Mouse (Mus musculus) small intestine, adult 2 months (tissue): ENCODE data around the gene Slc8a1. TPM values are rescaled to one million over a fixed set of nuclear protein-coding genes. Genes with fewer than 3 reads are reported as not detected.

Experiments used
- H3K27ac ChIP-seq: fragments of 200-500 bp; 2 replicates; pipeline ENCODE4 v1.5.1; 2012; ENCODE audit warnings: low read depth, low read length, control low read depth, inconsistent platforms; ENCODE audit not compliant: insufficient read depth
- H3K27me3 ChIP-seq: fragments of 200-500 bp; 2 replicates; pipeline ENCODE4 v1.6.1; 2012; ENCODE audit warnings: mild to moderate bottlenecking, moderate library complexity, low read length, inconsistent platforms; ENCODE audit not compliant: control insufficient read depth, insufficient read depth
- H3K36me3 ChIP-seq: fragments of 200-500 bp; 2 replicates; pipeline ENCODE4 v1.6.1; 2012; ENCODE audit warnings: mild to moderate bottlenecking, low read length, control low read depth, inconsistent platforms; ENCODE audit not compliant: control insufficient read depth, insufficient read depth
- H3K4me1 ChIP-seq: fragments of 200-500 bp; 2 replicates; pipeline ENCODE4 v1.6.1; 2012; ENCODE audit warnings: low read length, inconsistent platforms, mixed read lengths; ENCODE audit not compliant: control insufficient read depth, insufficient read depth, insufficient read length
- H3K4me3 ChIP-seq: fragments of 200-500 bp; 2 replicates; pipeline ENCODE4 v1.5.1; 2012; ENCODE audit warnings: low read depth, mild to moderate bottlenecking, control low read depth, inconsistent platforms, low read length, moderate library complexity
- CTCF ChIP-seq: fragments of 200-500 bp; IDR thresholded peaks from 2 replicates; pipeline ENCODE4 v1.5.1; 2012; ENCODE audit warnings: low read depth, mild to moderate bottlenecking, control low read depth, inconsistent platforms, low read length, moderate library complexity, mixed read lengths; ENCODE audit not compliant: insufficient replicate concordance, insufficient read length; ENCODE audit errors: extremely low read depth
- POLR2A ChIP-seq: fragments of 200-500 bp; IDR thresholded peaks from 2 replicates; pipeline ENCODE4 v1.6.1; 2012; ENCODE audit warnings: low read depth, mild to moderate bottlenecking, control low read depth, inconsistent platforms, low read length, moderate library complexity
- WGBS: fragments of 180-500 bp; shearing (Covaris S2); methylation state at CpG from one replicate; pipeline ENCODE4 v1.1.7; 2018; 5-methylcytosine and 5-hydroxymethylcytosine counted together
- polyA plus RNA-seq: library from polyadenylated mRNA; depleted of rRNA; stranded (reverse); fragments of >200 nt; gene quantifications from 2 replicates; pipeline ENCODE4 v1.2.3, GENCODE M21; 2012

The Slc8a1 gene
- polyA plus RNA-seq, 1 experiment, result 1.0 TPM

DNA sequence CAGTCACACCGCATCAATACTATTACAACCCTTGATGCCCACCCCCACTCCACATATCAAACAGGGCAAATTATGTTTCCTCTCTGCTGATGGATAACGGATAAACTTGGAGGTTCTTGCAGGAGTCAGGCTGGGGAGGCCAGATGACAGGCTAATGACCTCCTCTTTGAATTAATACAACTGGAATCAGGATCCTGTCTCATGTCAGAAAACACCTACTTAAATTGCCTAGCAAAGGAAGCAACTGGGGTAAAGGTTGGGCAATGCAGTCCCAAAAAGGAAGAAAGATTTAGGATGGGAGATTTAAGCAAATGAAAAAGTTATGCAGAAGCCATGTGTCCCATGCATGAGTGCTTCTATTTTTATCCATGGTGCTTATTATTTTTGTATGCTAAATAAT is 83.6 kb downstream of the Slc8a1 start:
- WGBS, result 90% methylated on average over 2 of the region's 2 CpGs
- Histone ChIP-seq H3K27me3 (no peaks in the 10 kb centered on the region), H3K27ac (no peak overlapping the region), H3K4me3 (no peak overlapping the region), H3K4me1 (no peaks in the 10 kb centered on the region), H3K36me3 (no peaks in the 10 kb centered on the region)
- TF ChIP-seq CTCF (no peak), POLR2A (no peak)

DNA sequence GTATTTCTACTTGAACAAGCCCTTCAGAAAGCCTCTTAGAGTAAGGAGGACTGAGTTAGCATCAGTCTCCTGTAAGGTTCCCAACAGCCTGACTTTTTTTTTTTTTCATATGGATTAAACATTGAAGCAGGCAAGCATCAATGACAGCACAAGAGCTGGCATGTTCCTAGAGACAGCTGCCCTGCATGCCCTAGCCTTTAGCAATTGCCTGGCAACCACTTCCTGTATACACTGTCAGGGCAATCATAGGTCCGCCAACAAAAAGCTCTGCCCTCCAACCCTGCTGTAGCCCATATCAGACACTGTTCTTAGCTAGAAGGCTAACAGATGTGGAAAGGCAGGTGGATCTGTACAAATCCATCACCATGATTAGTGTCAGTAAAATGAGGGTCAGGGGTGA is 85.2 kb downstream of the Slc8a1 start:
- Histone ChIP-seq H3K36me3 (no peaks in the 10 kb centered on the region), H3K27me3 (no peaks in the 10 kb centered on the region), H3K4me1 (no peaks in the 10 kb centered on the region), H3K27ac (no peak overlapping the region), H3K4me3 (no peak overlapping the region)
- TF ChIP-seq POLR2A (no peak), CTCF (no peak)
- WGBS, result 38% methylated on average over 1 of the region's 1 CpGs

DNA sequence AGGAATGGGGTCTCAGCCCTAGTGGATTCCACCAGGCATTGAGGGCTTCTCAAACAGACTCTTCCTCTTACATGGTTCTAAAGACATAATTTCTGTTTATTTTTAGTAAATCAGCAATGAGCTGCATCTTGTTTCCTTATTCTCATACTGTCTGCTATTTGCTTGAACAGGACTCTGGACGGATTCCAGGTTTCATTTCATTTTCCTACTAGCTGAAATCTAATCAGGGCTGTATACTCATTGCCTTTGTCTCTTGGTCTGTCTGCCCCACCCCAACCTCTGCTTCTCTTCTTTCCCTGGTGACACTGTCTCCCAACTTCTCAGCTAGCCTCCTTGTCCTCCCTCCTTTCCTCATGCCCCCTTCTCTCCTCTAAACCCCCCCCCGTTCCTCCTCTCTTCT is 101.4 kb downstream of the Slc8a1 start:
- 50% methylated on average over 2 of the region's 2 CpGs for WGBS
- no peak overlapping the region for H3K4me3 ChIP-seq

DNA sequence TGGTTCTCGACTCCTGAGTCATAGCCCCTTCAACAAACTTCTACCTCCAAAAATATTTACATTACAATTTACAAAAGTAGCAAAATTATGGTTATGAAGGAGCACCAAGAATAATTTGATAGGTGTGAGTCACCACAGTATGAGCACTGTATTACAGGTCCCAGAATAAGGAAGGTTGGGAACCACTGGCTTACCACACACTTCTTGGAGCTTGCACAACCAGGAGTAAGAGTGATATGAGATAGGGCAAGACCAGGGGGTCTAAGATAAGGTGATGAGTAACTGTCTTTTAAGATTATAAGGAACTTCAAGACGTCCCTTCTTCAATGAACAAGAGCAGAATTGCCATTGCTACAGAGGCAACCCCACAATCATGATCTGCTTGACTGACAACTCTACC is 107.7 kb downstream of the Slc8a1 start:
- H3K27ac ChIP-seq, result no peak overlapping the region
- TF ChIP-seq POLR2A (no peak), CTCF (no peak)
- H3K27me3 ChIP-seq, result no peaks in the 10 kb centered on the region
- no peaks in the 10 kb centered on the region for H3K36me3 ChIP-seq
- no peak overlapping the region for H3K4me3 ChIP-seq
- WGBS, result 56% methylated on average over 2 of the region's 2 CpGs
- H3K4me1 ChIP-seq, result no peaks in the 10 kb centered on the region

More for the DNA sequence above, 101.4 kb downstream of the Slc8a1 start:
- Histone ChIP-seq H3K4me1 (no peaks in the 10 kb centered on the region), H3K27ac (no peak overlapping the region), H3K36me3 (no peaks in the 10 kb centered on the region), H3K27me3 (no peaks in the 10 kb centered on the region)
- TF ChIP-seq CTCF (no peak), POLR2A (no peak)

DNA sequence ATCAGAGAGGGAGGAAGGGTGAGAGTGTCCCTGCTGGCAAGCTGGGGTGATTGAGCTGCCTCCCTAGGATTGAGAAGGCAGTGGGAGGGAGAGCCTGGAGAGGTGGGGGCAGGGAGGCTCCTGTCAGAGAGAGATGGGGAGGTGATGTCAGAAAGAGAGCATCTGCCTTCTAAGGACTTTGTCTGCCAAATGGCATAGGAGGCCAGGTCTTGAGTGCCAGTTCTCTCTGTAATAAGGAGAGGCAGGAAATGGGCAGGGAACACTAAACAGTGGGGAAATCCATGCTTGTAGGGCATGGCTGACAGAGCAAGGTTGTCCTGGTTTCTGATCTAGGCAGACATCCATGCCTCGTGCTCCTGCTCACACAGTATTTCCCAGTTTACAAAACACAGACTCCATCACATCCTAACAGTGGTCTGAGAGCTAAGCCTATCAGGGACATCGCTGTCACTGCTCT is 117.0 kb downstream of the Slc8a1 start:
- Histone ChIP-seq H3K27ac (no peak overlapping the region), H3K4me3 (no peak overlapping the region), H3K36me3 (no peaks in the 10 kb centered on the region), H3K27me3 (no peaks in the 10 kb centered on the region), H3K4me1 (no peaks in the 10 kb centered on the region)
- no peak for TF ChIP-seq POLR2A
- TF ChIP-seq CTCF, result no peak
- WGBS, result 67% methylated on average over 2 of the region's 2 CpGs

DNA sequence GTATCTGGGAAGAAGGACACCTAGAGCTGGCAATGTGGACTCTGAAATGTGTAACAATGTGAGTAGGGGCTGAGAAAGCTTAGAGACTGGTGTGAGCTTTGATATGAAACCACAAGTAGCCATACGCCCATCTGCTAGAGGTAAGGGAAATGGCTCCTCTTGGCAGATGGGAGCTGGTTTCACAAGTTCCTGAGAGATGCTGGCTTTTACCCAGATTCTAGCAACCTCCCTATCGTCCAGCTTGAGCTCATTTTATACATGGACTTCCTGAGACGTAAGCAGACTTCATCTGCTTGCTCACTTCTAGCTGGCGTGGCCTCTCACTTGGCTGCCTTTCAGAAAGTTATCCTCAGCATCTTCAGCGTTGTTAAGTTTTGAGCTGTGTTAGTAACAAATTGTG is 119.7 kb downstream of the Slc8a1 start:
- WGBS, result 66% methylated on average over 5 of the region's 5 CpGs
- TF ChIP-seq POLR2A, result no peak
- Histone ChIP-seq H3K36me3 (no peaks in the 10 kb centered on the region), H3K27ac (no peak overlapping the region), H3K4me3 (no peak overlapping the region), H3K27me3 (no peaks in the 10 kb centered on the region), H3K4me1 (no peaks in the 10 kb centered on the region)

DNA sequence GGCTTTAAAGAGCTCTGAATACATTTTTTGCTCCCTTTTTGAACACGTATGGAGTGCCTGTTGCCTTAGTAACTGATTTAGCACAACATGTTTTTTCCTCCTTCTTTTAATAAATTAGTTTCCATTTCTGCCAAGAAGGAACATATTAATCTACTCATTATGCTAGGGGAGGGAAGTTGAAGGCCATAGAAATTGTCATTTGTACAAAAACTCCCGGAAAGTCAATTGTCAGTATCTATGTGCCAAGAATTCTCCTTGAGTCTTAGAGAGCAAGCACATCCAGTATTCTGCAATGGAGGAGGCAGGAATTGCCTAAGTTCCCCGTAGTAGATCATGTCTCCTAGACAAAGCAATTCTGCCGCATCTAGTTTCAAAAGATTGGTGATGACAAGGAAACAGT is 121.9 kb downstream of the Slc8a1 start:
- 79% methylated on average over 4 of the region's 4 CpGs for WGBS
- Histone ChIP-seq H3K27me3 (no peaks in the 10 kb centered on the region), H3K27ac (no peak overlapping the region), H3K36me3 (no peaks in the 10 kb centered on the region), H3K4me1 (no peaks in the 10 kb centered on the region), H3K4me3 (no peak overlapping the region)
- TF ChIP-seq POLR2A, result no peak
- TF ChIP-seq CTCF, result no peak

DNA sequence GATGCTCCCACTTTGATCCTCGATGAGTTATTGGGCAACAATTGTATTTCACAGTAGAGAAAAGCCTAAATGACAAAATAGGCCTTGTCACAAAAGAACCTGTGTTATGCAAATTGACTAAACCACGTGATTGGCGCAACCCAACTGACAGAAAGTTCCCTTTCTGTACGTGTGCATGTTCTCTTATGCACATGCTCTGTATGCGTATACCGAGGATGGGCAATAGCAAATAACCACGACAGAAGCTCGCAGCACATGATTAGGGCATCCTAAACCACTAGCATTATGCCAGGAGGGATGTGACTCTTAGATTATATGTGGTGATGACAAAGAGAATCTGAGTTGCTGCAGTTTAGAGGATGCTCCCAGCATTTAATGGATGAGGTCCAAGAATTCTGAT is 122.8 kb downstream of the Slc8a1 start:
- WGBS, result 82% methylated on average over 8 of the region's 8 CpGs
- no peak for TF ChIP-seq CTCF
- no peak for TF ChIP-seq POLR2A
- no peaks in the 10 kb centered on the region for H3K4me1 ChIP-seq
- H3K36me3 ChIP-seq, result no peaks in the 10 kb centered on the region
- no peaks in the 10 kb centered on the region for H3K27me3 ChIP-seq
- no peak overlapping the region for H3K27ac ChIP-seq
- no peak overlapping the region for H3K4me3 ChIP-seq
